Mouse (Mus musculus): ENCODE data around the gene Pde4a. TPM values are rescaled to one million over a fixed set of nuclear protein-coding genes. Genes with fewer than 3 reads are reported as not detected.
"Not testable (repeated sequence)": the region's sequence is repeated elsewhere in the genome, so short reads cannot be mapped to it uniquely, and the experiment has no call there.

Pde4a gene
- polyA plus RNA-seq, 1 experiment from 2014 or later = 6.0 TPM

- Histone ChIP-seq H3K9ac (peak overlapping the region; percentile 39), H3K36me3 (no peaks in the 10 kb centered on the region)
These were observed 78.4 kb downstream of the Pde4a start for GRCm38 (mm10) chr9:21243826-21244427.

GRCm38 (mm10) chr9:21244428-21245112, 79.1 kb downstream of the Pde4a start:
- WGBS = 1% methylated on average over 72 of the region's 72 CpGs
- peaks cover 63% of the 10 kb centered on the region for H3K27me3 ChIP-seq (replicated peaks)

More at GRCm38 (mm10) chr9:21243826-21244427, 78.4 kb downstream of the Pde4a start:
- Histone ChIP-seq H3K4me2 (replicated peaks) (peak overlapping the region; percentile 93), H3K27me3 (replicated peaks) (peaks cover 57% of the 10 kb centered on the region), H3K9me3 (no peaks in the 10 kb centered on the region), H3K4me1 (replicated peaks) (peaks cover 28% of the 10 kb centered on the region), H3K4me3 (replicated peaks) (peak overlapping the region; percentile 45), H3K27ac (no peak overlapping the region)
- 13% methylated on average over 42 of the region's 42 CpGs for WGBS
- no peak for ATAC-seq

GRCm38 (mm10) chr9:21245113-21245487, 79.6 kb downstream of the Pde4a start:
- ATAC-seq = no peak
- peaks cover 69% of the 10 kb centered on the region for H3K27me3 ChIP-seq (replicated peaks)
- H3K4me2 ChIP-seq (replicated peaks) = peak overlapping the region; percentile 93
- no peak overlapping the region for H3K27ac ChIP-seq
- 3% methylated on average over 16 of the region's 16 CpGs for WGBS
- H3K9ac ChIP-seq = peak overlapping the region; percentile 39
- peak overlapping the region; percentile 45 for H3K4me3 ChIP-seq (replicated peaks)
- H3K4me1 ChIP-seq (replicated peaks) = peaks cover 25% of the 10 kb centered on the region
- H3K36me3 ChIP-seq = no peaks in the 10 kb centered on the region
- H3K9me3 ChIP-seq = no peaks in the 10 kb centered on the region

More at GRCm38 (mm10) chr9:21244428-21245112, 79.1 kb downstream of the Pde4a start:
- ATAC-seq = peak; percentile 44
- peak overlapping the region; percentile 45 for H3K4me3 ChIP-seq (replicated peaks)
- H3K4me2 ChIP-seq (replicated peaks) = peak overlapping the region; percentile 93
- H3K27ac ChIP-seq = no peak overlapping the region
- H3K9ac ChIP-seq = peak overlapping the region; percentile 39
- H3K9me3 ChIP-seq = no peaks in the 10 kb centered on the region
- no peaks in the 10 kb centered on the region for H3K36me3 ChIP-seq
- H3K4me1 ChIP-seq (replicated peaks) = peaks cover 26% of the 10 kb centered on the region

GRCm38 (mm10) chr9:21246342-21246741, 80.8 kb downstream of the Pde4a start:
- H3K4me3 ChIP-seq (replicated peaks) = no peak overlapping the region
- WGBS = 74% methylated on average over 1 of the region's 1 CpGs
- no peak overlapping the region for H3K4me2 ChIP-seq (replicated peaks)
- ATAC-seq = no peak
- no peak overlapping the region for H3K27ac ChIP-seq
- no peak overlapping the region for H3K9ac ChIP-seq
- H3K36me3 ChIP-seq = no peaks in the 10 kb centered on the region
- peaks cover 25% of the 10 kb centered on the region for H3K4me1 ChIP-seq (replicated peaks)
- H3K27me3 ChIP-seq (replicated peaks) = peaks cover 81% of the 10 kb centered on the region
- H3K9me3 ChIP-seq = no peaks in the 10 kb centered on the region

- H3K4me3 ChIP-seq (replicated peaks) = peak within 1 kb of the TSS; percentile 20
- H3K36me3 ChIP-seq = no peaks in the 10 kb centered on the region
- no peak for ATAC-seq
- H3K4me1 ChIP-seq (replicated peaks) = peaks cover 25% of the 10 kb centered on the region
- H3K9me3 ChIP-seq = no peaks in the 10 kb centered on the region
- peak within 1 kb of the TSS; percentile 55 for H3K4me2 ChIP-seq (replicated peaks)
- WGBS = 2% methylated on average over 30 of the region's 30 CpGs
- peaks cover 90% of the 10 kb centered on the region for H3K27me3 ChIP-seq (replicated peaks)
- peak within 1 kb of the TSS; percentile 6; the same call in 1 of the 2 replicates for H3K9ac ChIP-seq
- no peak within 1 kb of the TSS for H3K27ac ChIP-seq
These were observed 82.8 kb downstream of the Pde4a start, which contains the start of gene S1pr5 for GRCm38 (mm10) chr9:21248326-21248725. Gene S1pr5, minus strand, starts transcription at chr9:21248443.

GRCm38 (mm10) chr9:21249629-21250508, 84.4 kb downstream of the Pde4a start:
- no peak overlapping the region for H3K4me3 ChIP-seq (replicated peaks)
- peaks cover 75% of the 10 kb centered on the region for H3K27me3 ChIP-seq (replicated peaks)
- 20% methylated on average over 17 of the region's 17 CpGs for WGBS
- 0 out of 2 replicates have a peak, but pooled peaks have one; percentile 12 for ATAC-seq
- peaks cover 13% of the 10 kb centered on the region for H3K4me1 ChIP-seq (replicated peaks)
- H3K9ac ChIP-seq = no peak overlapping the region
- no peaks in the 10 kb centered on the region for H3K9me3 ChIP-seq
- H3K27ac ChIP-seq = no peak overlapping the region
- no peak overlapping the region for H3K4me2 ChIP-seq (replicated peaks)
- H3K36me3 ChIP-seq = no peaks in the 10 kb centered on the region

- peaks cover 68% of the 10 kb centered on the region for H3K27me3 ChIP-seq (replicated peaks)
These were observed 85.0 kb downstream of the Pde4a start for GRCm38 (mm10) chr9:21250509-21250908.

GRCm38 (mm10) chr9:21251116-21251735, 85.7 kb downstream of the Pde4a start:
- Histone ChIP-seq H3K4me1 (replicated peaks) (peaks cover 8% of the 10 kb centered on the region; the same call in 1 of the 2 replicates), H3K27me3 (replicated peaks) (peaks cover 61% of the 10 kb centered on the region), H3K4me3 (replicated peaks) (no peak overlapping the region), H3K4me2 (replicated peaks) (no peak overlapping the region), H3K9ac (no peak overlapping the region), H3K9me3 (no peaks in the 10 kb centered on the region), H3K36me3 (no peaks in the 10 kb centered on the region), H3K27ac (no peak overlapping the region)
- ATAC-seq = no peak; the same call in 1 of the 2 replicates
- 57% methylated on average over 13 of the region's 13 CpGs for WGBS

More at GRCm38 (mm10) chr9:21250509-21250908, 85.0 kb downstream of the Pde4a start:
- Histone ChIP-seq H3K4me3 (replicated peaks) (no peak overlapping the region), H3K4me1 (replicated peaks) (peaks cover 8% of the 10 kb centered on the region; the same call in 1 of the 2 replicates), H3K36me3 (no peaks in the 10 kb centered on the region), H3K27ac (no peak overlapping the region), H3K9ac (no peak overlapping the region), H3K4me2 (replicated peaks) (no peak overlapping the region), H3K9me3 (no peaks in the 10 kb centered on the region)
- ATAC-seq = no peak
- WGBS = 57% methylated on average over 2 of the region's 2 CpGs

GRCm38 (mm10) chr9:21254690-21255089, 89.2 kb downstream of the Pde4a start:
- Histone ChIP-seq H3K4me3 (replicated peaks) (no peak overlapping the region), H3K4me2 (replicated peaks) (no peak overlapping the region), H3K27ac (no peak overlapping the region), H3K9me3 (no peaks in the 10 kb centered on the region), H3K4me1 (replicated peaks) (0 out of 2 replicates have a peak, but pooled peaks cover under 1% of the 10 kb centered on the region), H3K27me3 (replicated peaks) (peaks cover 35% of the 10 kb centered on the region), H3K36me3 (no peaks in the 10 kb centered on the region), H3K9ac (no peak overlapping the region)
- ATAC-seq = no peak

- H3K36me3 ChIP-seq; H3K4me1 ChIP-seq (replicated peaks); H3K4me2 ChIP-seq (replicated peaks); H3K9ac ChIP-seq; H3K9me3 ChIP-seq; ATAC-seq; H3K27ac ChIP-seq; H3K4me3 ChIP-seq (replicated peaks): not testable (repeated sequence)
- WGBS = 81% methylated on average over 4 of the region's 4 CpGs
- H3K27me3 ChIP-seq (replicated peaks) = peaks cover 18% of the 10 kb centered on the region
These were observed 90.8 kb downstream of the Pde4a start for GRCm38 (mm10) chr9:21256349-21256748.

- ATAC-seq = no peak
- no peak overlapping the region for H3K9ac ChIP-seq
- 76% methylated on average over 6 of the region's 6 CpGs for WGBS
- no peak overlapping the region for H3K27ac ChIP-seq
- no peaks in the 10 kb centered on the region for H3K9me3 ChIP-seq
- H3K4me2 ChIP-seq (replicated peaks) = no peak overlapping the region
- H3K36me3 ChIP-seq = no peaks in the 10 kb centered on the region
- H3K27me3 ChIP-seq (replicated peaks) = 0 out of 2 replicates have a peak, but pooled peaks cover 3% of the 10 kb centered on the region
- H3K4me3 ChIP-seq (replicated peaks) = no peak overlapping the region
- H3K4me1 ChIP-seq (replicated peaks) = peaks cover 4% of the 10 kb centered on the region
These were observed 95.1 kb downstream of the Pde4a start for GRCm38 (mm10) chr9:21260491-21261040.

Data from intestine, embryonic 15.5 days (tissue).